Mouse (Mus musculus) fat pad, adult 2 months (tissue): Measurements from ENCODE around the gene Nrros.

Experiments
- DNase-seq: peaks from one replicate; pipeline ENCODE4 v3.0.0-alpha.2; 2011; ENCODE audit warnings: low read depth, low spot score; ENCODE audit errors: extremely low read depth

The Nrros gene

GRCm38 (mm10) chr16:32165281-32165821 is at the start of gene Nrros:
Nrros (minus strand) TSS chr16:32165594.
- no peak for DNase-seq

DNA sequence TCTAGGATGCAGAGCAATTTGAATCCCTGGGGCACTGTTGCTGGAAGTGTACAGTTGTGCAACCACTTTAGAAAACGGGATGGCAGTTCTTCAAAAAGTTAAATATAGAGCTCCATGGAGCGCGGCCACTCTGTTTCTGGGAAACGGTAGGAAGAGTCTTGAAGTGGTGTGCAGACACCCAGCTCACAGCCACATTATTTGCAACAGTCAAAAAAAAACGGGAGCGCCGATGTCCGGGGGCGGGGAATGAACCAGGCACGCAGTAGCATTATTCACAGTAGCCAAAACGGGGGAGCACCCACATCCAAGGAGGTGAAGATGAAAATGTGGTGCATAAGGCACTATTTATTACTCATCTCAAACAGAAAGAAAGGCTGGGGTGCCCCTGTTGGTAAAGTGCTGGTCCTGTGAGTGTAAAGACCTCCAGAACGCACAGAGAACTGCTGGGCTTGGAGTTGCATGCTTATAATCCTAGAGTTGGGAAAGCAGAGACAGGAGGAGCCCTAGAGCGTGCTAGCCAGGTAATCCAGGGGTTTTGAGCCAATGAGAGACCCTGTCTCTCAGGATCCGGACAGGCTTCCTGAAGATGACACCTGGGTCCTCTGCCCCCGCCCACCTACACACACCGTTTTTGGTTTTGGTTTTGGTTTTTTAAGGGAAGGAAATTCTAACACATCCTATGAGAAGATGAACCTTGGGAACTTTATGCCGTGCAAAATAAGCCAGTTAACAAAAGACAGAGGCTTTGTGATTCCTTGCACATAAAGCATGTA is 49.6 kb upstream of the Nrros start:
- no peak for DNase-seq

DNA sequence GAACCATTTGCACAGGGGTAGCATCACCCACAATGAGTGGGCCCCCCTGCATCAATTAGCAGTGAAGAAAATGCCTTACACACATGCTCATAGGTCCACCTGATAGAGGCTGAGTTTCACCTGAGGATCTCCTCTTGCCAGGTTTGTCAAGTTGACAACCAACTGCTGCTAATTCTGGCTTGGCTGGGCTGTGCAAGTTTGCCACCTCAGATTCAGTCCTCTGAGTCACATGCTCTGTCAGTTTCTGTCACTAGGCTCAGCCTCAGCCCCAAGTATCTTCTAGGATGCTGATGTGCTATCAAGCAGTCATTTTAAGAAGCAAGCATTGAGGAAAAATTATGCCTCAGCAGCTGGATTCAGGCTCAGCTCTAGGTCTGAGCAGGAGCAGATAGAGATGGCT is 48.8 kb upstream of the Nrros start:
- no peak for DNase-seq

GRCm38 (mm10) chr16:32204902-32205301 is 39.5 kb upstream of the Nrros start:
- DNase-seq = no peak

DNA sequence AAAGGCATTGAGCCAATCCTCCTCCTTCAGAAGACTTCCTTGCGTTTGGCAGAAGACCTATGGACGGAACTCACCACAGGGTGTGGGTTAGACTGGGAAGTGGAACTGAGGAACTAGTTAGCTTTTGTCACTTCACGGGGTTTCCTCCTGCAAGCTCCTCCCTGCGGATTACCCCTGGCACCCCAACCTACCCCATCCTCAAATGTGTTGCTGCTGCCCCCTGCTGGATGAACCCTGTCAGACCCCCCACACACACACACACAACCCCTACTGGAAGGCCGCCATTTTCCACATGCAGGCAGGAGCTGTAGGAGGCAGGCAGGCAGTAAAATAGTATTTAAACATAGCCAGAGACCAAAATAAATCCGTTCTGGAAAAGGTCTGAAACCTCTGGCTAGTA is 37.3 kb upstream of the Nrros start:
- no peak for DNase-seq

- no peak for DNase-seq
These were observed 35.6 kb upstream of the Nrros start for GRCm38 (mm10) chr16:32201004-32201325.

GRCm38 (mm10) chr16:32200256-32201003 is 35.0 kb upstream of the Nrros start:
- no peak for DNase-seq

DNA sequence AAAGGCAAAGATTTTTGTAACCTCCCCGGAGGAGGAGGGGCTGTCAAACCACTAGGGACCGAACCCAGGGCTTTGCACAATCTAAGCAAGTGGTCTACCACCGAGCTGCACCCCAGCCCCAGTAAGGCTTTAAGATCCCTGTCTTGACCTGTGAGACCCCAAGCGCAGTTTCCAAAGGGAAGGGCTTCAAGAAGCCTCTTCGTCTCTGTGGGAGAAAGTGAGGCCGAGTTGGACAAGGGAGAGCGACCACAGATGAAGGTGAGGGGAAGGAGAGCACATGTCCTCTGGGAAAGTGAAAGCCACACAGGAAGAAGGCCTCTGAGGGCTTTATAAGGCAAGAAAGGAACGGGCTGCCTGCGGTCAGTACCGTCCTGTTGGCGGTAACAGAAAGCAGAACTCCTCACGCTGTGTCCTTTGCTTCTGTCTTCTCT is 24.6 kb upstream of the Nrros start:
- DNase-seq = no peak

DNA sequence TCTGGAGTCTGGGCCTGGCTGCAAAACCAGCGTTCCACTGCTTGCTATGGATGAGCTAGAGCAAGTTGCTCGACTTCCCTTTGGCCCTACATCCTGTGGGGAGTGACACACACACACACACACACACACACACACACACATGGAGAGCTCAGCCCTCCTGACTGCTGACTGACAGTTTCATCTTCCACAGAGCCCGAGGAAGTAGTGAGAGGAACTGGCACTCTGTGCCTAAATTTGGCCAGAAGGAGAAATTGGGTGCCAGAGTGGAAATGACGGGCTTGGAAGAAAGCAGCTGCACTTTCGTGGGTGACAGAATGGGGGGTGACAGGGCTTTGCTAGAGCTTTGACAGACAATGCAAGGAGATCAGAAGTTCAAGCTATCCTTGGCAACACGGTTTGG is 23.7 kb upstream of the Nrros start:
- DNase-seq = no peak

GRCm38 (mm10) chr16:32186056-32186455 is 20.7 kb upstream of the Nrros start:
- DNase-seq = no peak

DNA sequence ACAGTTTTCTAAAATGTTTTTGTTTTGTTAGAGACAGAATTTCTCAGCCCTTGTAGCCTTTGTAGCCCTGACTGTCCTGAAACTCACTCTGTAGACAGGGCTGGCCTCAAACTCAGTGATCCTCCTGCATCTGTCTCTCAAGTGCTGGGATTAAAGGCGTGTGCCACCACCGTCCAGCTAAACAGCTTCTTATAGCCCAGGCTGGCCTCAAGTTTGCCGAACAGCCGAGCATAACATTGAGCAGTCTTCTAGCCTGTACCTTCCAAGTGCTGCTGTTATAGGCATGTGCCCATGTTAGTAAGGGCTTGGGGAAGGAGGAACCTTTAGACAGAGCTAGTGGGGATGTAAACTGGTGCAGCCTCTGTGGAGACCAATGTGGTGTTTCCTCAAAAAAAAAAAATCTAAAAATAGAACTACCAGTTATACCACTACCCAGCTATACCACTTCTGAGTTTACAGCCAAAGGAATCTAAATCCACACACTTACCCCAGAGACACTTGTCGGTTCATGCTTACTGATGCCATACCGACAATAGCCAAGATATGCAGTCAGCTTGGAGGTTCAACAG is 14.0 kb upstream of the Nrros start, which contains the start of gene Bex6:
Gene Bex6 (plus strand): TSS at position 491 of the 569 bp plus-strand sequence.
- no peak for DNase-seq

DNA sequence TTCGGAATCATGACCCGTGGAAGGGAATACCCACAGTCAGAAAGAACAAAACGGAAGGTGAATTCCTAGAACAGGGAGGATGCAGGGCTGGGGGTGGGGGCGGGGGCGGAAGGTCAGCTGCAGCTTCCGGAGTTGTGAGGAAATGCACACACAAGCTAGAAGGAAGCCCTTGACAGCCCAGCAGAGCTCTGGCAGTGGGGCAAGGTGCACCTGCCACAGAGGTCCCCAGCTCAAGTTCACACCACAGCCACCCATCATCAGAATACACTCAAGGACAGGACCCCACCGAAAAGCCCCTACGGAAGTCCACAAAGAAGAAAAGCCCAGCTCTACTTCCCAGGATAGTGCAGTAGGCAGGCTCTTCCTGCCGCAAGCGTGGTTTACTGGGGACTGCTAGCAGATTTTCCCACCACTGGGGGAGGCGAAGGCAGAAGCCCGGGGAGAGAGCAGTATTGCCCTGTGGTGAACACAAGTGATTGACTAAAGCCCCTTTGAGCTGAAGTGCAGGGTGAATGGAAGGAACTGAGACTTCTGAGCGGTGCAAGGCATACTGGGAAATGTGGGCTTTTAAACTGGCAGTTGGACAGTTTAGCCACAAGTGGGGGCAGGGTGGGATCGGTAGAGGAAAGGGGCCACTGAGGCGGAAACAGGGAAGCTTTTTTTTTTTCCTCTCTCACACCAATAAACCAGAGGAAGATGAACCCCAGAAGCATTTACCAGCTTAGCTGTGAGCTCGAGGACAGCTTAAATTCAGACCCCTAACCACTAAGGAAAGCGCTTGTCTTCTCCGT is 11.7 kb upstream of the Nrros start:
- no peak for DNase-seq

GRCm38 (mm10) chr16:32175029-32175428 is 9.6 kb upstream of the Nrros start:
- DNase-seq = no peak

DNA sequence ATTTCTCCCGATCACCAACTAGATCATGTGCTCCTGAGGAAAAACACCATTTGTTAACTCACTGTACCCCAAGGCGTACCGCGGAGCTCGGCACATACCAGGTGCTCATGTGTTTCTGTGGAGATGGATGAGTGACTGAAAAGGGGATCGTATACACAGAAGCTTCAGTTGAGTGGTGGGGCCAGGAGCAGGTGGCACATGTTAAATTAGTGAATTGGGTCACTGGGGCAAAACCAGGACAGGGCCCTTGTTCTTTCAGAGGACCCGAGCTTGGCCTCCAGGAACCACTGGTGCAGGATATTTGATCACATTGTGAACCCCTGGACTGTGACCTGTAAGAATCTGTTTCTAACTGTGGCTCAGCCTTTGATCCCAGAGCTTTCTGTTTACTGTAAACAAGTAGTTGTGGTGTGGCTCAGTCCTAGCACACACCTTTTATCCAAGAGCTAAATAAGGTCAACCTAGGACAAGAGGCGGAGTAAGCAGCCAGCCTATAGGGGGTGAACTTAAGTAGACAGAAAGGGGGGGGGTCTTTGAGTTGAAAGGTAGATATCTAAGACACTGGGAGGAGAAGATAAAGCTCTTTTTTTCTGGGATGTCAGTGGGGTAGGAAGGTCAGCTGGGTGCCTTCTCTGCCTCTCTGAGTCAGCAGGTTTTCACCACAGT is 9.1 kb upstream of the Nrros start:
- DNase-seq = no peak

GRCm38 (mm10) chr16:32173401-32173800 is 8.0 kb upstream of the Nrros start:
- DNase-seq = no peak

GRCm38 (mm10) chr16:32171031-32171731 is 5.8 kb upstream of the Nrros start:
- DNase-seq = no peak

- no peak for DNase-seq
These were observed 2.6 kb upstream of the Nrros start for GRCm38 (mm10) chr16:32167819-32168545.

GRCm38 (mm10) chr16:32164396-32165027 is 882 bp downstream of the Nrros start:
- no peak for DNase-seq

DNA sequence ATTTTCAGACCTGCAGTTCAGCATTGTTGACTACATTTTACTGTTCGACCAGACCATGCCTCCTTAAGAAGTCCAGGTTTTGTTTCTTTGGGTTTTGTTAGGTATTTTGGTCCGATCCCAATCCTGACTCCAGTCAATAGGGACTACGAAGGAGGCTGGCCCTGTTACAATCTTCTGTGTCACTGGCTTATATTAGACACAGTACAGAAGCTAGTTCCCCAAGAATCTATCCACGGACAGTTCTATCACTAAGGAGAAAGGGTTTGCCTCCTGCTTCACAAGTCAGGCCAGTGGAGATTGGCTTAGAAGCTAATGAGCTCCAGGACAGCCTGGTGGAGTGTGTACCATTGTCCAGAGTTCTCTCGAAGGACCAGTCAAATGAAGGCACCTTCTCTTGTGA is 1.5 kb downstream of the Nrros start:
- no peak for DNase-seq
